Mouse (Mus musculus) embryonic facial prominence, embryonic 14.5 days (tissue): ENCODE measurements at regions not wholly inside any gene's neighbourhood (a gene's known extent, or its start where the extent isn't known, plus 50 kb on each side); places are given as distances from the start of the nearest gene placed in this dataset.
A peak's percentile ranks its signal among the peaks of the same experiment; 100 is the strongest.
"Not testable (repeated sequence)": the region's sequence is repeated elsewhere in the genome, so short reads cannot be mapped to it uniquely, and the experiment has no call there.

Experiments used
- ATAC-seq: fragments of 200-750 bp; cut with Nextera tagmentation; 2 replicates; pipeline ENCODE4 v1.8.0; 2017; ENCODE audit warnings: low read depth, moderate number of reproducible peaks, moderate TSS enrichment
- DNase-seq: peaks from one replicate; pipeline ENCODE4 v3.0.0-alpha.2; 2015; ENCODE audit warnings: low spot score
- H3K27ac ChIP-seq: fragments of 300-500 bp; sonication (generic); replicated peaks from 2 replicates; pipeline ENCODE4 v1.5.1; 2014; ENCODE audit warnings: low read depth, mild to moderate bottlenecking, low read length, moderate library complexity
- H3K27me3 ChIP-seq: fragments of 300-500 bp; sonication (generic); replicated peaks from 2 replicates; pipeline ENCODE4 v1.6.1; 2014; ENCODE audit warnings: low read length; ENCODE audit not compliant: control insufficient read depth, insufficient read depth
- H3K36me3 ChIP-seq: fragments of 300-500 bp; sonication (generic); 2 replicates; pipeline ENCODE4 v1.6.1; 2014; ENCODE audit warnings: low read length, mixed read lengths; ENCODE audit not compliant: control insufficient read depth, insufficient read depth
- H3K4me1 ChIP-seq: fragments of 300-500 bp; sonication (generic); 2 replicates; pipeline ENCODE4 v1.6.1; 2014; ENCODE audit warnings: antibody characterized with exemption, low read length; ENCODE audit not compliant: control insufficient read depth, insufficient read depth
- H3K4me2 ChIP-seq: fragments of 300-500 bp; sonication (generic); 2 replicates; pipeline ENCODE4 v1.6.1; 2014; ENCODE audit warnings: low read depth, mild to moderate bottlenecking, low read length, moderate library complexity, mixed read lengths
- H3K4me3 ChIP-seq: fragments of 300-500 bp; sonication (generic); 2 replicates; pipeline ENCODE4 v1.5.1; 2014; ENCODE audit warnings: low read depth, mild to moderate bottlenecking, low read length
- H3K9ac ChIP-seq: fragments of 300-500 bp; sonication (generic); 2 replicates; pipeline ENCODE4 v1.6.1; 2014; ENCODE audit warnings: low read depth, mild to moderate bottlenecking, low read length, moderate library complexity, mixed read lengths
- H3K9me3 ChIP-seq: fragments of 300-500 bp; sonication (generic); 2 replicates; pipeline ENCODE4 v1.6.1; 2016; ENCODE audit warnings: low read length; ENCODE audit not compliant: control insufficient read depth
- WGBS: fragments of 180-500 bp; shearing (Covaris S2); extraction: QIAGEN DNeasy Blood & Tissue Kit; methylation state at CpG from one replicate; pipeline ENCODE4 v1.1.7; 2014; 5-methylcytosine and 5-hydroxymethylcytosine counted together

DNA sequence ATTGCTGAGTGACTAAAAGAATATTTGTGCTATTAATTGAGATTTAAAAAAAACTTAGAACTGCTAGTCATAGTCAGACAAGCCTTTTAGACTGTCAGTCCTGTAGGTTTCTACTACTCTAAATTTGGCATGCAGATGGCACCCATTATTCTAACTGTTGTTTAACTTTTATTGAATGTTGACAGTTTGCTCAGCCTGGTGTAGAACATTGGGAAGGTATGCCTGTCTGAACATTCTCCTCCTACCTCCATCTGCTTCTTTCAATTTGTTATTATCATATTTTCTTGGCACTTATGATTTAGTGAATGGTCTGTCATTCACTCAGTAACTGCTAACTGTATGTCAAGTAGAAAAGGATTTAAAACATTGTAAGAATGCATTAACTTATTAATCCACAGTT lies 130.9 kb downstream of the Gmnc start:
- Histone ChIP-seq H3K4me1 (no peaks in the 10 kb centered on the region), H3K27me3 (no peaks in the 10 kb centered on the region), H3K9me3 (no peaks in the 10 kb centered on the region), H3K36me3 (no peaks in the 10 kb centered on the region), H3K9ac (no peak overlapping the region), H3K4me3 (no peak overlapping the region), H3K27ac (no peak overlapping the region), H3K4me2 (no peak overlapping the region)
- ATAC-seq (no peak), DNase-seq (no peak)

- ATAC-seq (no peak), DNase-seq (peak; percentile 5)
- Histone ChIP-seq H3K27me3 (no peaks in the 10 kb centered on the region), H3K9me3 (no peaks in the 10 kb centered on the region), H3K4me2 (no peak overlapping the region), H3K36me3 (no peaks in the 10 kb centered on the region), H3K9ac (no peak overlapping the region), H3K27ac (no peak overlapping the region), H3K4me3 (no peak overlapping the region), H3K4me1 (no peaks in the 10 kb centered on the region)
- 54% methylated on average over 1 of the region's 1 CpGs for WGBS
These were observed 142.3 kb downstream of the Gmnc start for GRCm38 (mm10) chr16:26849191-26849590.

DNA sequence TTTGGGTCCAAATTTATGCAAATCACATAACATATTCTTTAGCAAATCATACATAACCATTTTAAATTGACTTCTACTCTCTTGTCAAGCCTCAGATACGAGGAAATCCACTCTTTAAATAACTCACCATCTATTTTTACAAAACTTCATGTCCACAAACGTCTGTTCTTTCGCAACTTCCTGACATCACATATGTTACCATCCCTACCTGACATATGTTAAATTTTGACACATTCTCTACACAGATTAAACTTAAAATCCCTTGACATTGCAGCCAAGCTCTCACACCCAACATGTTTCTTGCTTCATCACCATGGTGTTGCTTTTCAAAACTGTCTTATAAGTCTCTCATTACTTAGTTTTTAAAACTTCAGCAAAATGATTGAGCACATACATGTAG lies 164.4 kb downstream of the Gmnc start:
- H3K4me2 ChIP-seq, result no peak overlapping the region

DNA sequence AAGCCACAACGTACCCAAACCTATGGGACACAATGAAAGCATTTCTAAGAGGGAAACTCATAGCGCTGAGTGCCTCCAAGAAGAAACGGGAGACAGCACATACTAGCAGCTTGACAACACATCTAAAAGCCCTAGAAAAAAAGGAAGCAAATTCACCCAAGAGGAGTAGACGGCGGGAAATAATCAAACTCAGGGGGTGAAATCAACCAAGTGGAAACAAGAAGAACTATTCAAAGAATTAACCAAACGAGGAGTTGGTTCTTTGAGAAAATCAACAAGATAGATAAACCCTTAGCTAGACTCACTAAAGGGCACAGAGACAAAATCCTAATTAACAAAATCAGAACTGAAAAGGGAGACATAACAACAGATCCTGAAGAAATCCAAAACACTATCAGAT lies 180.3 kb downstream of the Gmnc start:
- not testable (repeated sequence) for H3K4me3 ChIP-seq, H3K4me1 ChIP-seq, H3K27ac ChIP-seq, H3K4me2 ChIP-seq, ATAC-seq, H3K36me3 ChIP-seq, H3K9ac ChIP-seq, H3K27me3 ChIP-seq, H3K9me3 ChIP-seq, DNase-seq
- WGBS, result 76% methylated on average over 3 of the region's 6 CpGs

More for the DNA sequence above, 164.4 kb downstream of the Gmnc start:
- no peak overlapping the region for H3K27ac ChIP-seq
- DNase-seq (no peak), ATAC-seq (no peak)
- H3K4me3 ChIP-seq, result no peak overlapping the region
- H3K9ac ChIP-seq, result no peak overlapping the region
- no peaks in the 10 kb centered on the region for H3K4me1 ChIP-seq
- 79% methylated on average over 3 of the region's 3 CpGs for WGBS
- no peaks in the 10 kb centered on the region for H3K9me3 ChIP-seq
- no peaks in the 10 kb centered on the region for H3K27me3 ChIP-seq
- no peaks in the 10 kb centered on the region for H3K36me3 ChIP-seq

- no peaks in the 10 kb centered on the region for H3K27me3 ChIP-seq
- H3K4me1 ChIP-seq, result no peaks in the 10 kb centered on the region
- H3K9ac ChIP-seq, result no peak overlapping the region
- no peak overlapping the region for H3K4me3 ChIP-seq
- no peak for DNase-seq
- H3K27ac ChIP-seq, result no peak overlapping the region
- no peaks in the 10 kb centered on the region for H3K36me3 ChIP-seq
- H3K4me2 ChIP-seq, result no peak overlapping the region
- no peaks in the 10 kb centered on the region for H3K9me3 ChIP-seq
- no peak for ATAC-seq
- 88% methylated on average over 5 of the region's 5 CpGs for WGBS
These were observed 186.0 kb downstream of the Gmnc start for GRCm38 (mm10) chr16:26805426-26805825.

DNA sequence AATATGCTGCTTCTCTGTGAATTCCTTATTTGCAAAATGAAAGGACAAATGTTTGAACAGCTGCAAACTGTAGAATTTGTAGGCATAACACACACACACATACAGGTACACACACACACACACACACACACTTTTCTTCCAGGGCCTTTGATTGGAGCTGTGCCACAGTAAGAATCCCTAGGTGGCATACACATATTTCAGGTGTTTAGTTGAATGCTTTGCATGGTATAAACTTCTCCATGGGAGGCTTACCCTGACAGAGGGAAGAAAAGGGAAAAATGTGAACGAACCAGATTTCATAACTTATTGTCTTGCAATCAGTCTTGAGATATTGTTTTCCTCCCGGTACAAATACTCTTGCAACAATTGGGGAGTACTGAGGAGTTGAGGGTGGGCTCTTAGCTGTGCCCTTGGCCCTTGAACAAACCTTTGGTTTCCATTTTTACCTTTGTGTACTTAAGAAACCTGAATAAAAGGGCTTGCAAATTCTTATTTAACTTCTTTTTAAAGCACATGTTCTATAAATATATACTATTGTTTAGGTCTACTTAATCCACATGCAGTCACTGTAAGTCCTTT lies 204.3 kb downstream of the Gmnc start:
- H3K4me2 ChIP-seq, result no peak overlapping the region
- H3K27ac ChIP-seq, result no peak overlapping the region
- no peaks in the 10 kb centered on the region for H3K9me3 ChIP-seq
- H3K4me1 ChIP-seq, result no peaks in the 10 kb centered on the region
- no peaks in the 10 kb centered on the region for H3K36me3 ChIP-seq
- H3K9ac ChIP-seq, result no peak overlapping the region
- WGBS, result 62% methylated on average over 2 of the region's 2 CpGs
- H3K4me3 ChIP-seq, result no peak overlapping the region
- no peaks in the 10 kb centered on the region for H3K27me3 ChIP-seq
- ATAC-seq (peak; percentile 50), DNase-seq (peak; percentile 31)

GRCm38 (mm10) chr16:26782331-26782730 lies 200.8 kb downstream of the Il1rap start:
- no peaks in the 10 kb centered on the region for H3K4me1 ChIP-seq
- ATAC-seq (no peak), DNase-seq (peak; percentile 29)
- H3K36me3 ChIP-seq, result no peaks in the 10 kb centered on the region
- H3K9ac ChIP-seq, result no peak overlapping the region
- no peak overlapping the region for H3K4me2 ChIP-seq
- no peak overlapping the region for H3K4me3 ChIP-seq
- H3K9me3 ChIP-seq, result no peaks in the 10 kb centered on the region
- no peaks in the 10 kb centered on the region for H3K27me3 ChIP-seq
- 63% methylated on average over 2 of the region's 2 CpGs for WGBS
- no peak overlapping the region for H3K27ac ChIP-seq
